Comparison of ENCODE assay signal across 15 mouse cellular contexts in genomic region chr12:69472912-69473311, GRCm38 (mm10).
DNase-seq lines count a peak whose midpoint lies in the region; ATAC-seq and TF ChIP-seq lines count a peak whose summit lies in the region.
"Had no signal": no experiment of that assay in that cellular context is flagged by ENCODE, and none has a peak within 500 bp of the region (broad histone marks: within the 10 kb centered on the region; RNA-seq: fewer than 3 reads in every experiment).

No protein-coding gene starts in this region.

- no peak for TF ChIP-seq POLR2A in brain, embryonic 14.5 days (IDR thresholded peaks at IDR 0.05; ENCODE audit: borderline replicate concordance, extremely low read depth, insufficient read depth, insufficient read length, poor library complexity, severe bottlenecking)

- TF ChIP-seq CTCF in brain, embryonic 14.5 days (IDR thresholded peaks at IDR 0.05; ENCODE audit: borderline replicate concordance, extremely low read depth, insufficient read depth, insufficient read length) = no peak

- no peak overlapping the region for H3K9ac ChIP-seq in midbrain, embryonic 11.5 days (ENCODE audit: low read length)
- H3K9ac ChIP-seq in midbrain, embryonic 15.5 days = no peak overlapping the region
- no peak overlapping the region for H3K9ac ChIP-seq in stomach, embryonic 15.5 days
- H3K9ac ChIP-seq: hindbrain, embryonic 14.5 days; kidney, embryonic 15.5 days; liver, postnatal 0 days; midbrain, embryonic 12.5 days had no signal

- ATAC-seq in midbrain, embryonic 11.5 days (ENCODE audit: low FRiP score) = no peak
- ATAC-seq in midbrain, embryonic 15.5 days (replicated peaks) = no peak
- ATAC-seq in stomach, embryonic 15.5 days (ENCODE audit: insufficient read depth, low FRiP score, low read depth) = no peak
- ATAC-seq: CD4-positive, CD25-positive, alpha-beta regulatory T cell, adult 4 months; liver, postnatal 0 days had no signal

- H3K4me3 ChIP-seq in midbrain, embryonic 11.5 days (ENCODE audit: low read depth, low read length) = no peak overlapping the region
- H3K4me3 ChIP-seq in midbrain, embryonic 15.5 days = no peak overlapping the region
- no peak overlapping the region for H3K4me3 ChIP-seq in stomach, embryonic 15.5 days (replicated peaks)
- H3K4me3 ChIP-seq: kidney, embryonic 15.5 days; midbrain, embryonic 12.5 days had no signal

- WGBS in midbrain, embryonic 11.5 days = 98% methylated on average over 9 of the region's 9 CpGs
- WGBS in midbrain, embryonic 15.5 days = 97% methylated on average over 9 of the region's 9 CpGs
- 88% methylated on average over 9 of the region's 9 CpGs for WGBS in stomach, embryonic 15.5 days

- no peak overlapping the region for H3K27ac ChIP-seq in midbrain, embryonic 11.5 days (ENCODE audit: low read depth, low read length)
- no peak overlapping the region for H3K27ac ChIP-seq in midbrain, embryonic 15.5 days
- peak overlapping the region; percentile 63; the same call in 1 of the 2 replicates for H3K27ac ChIP-seq in stomach, embryonic 15.5 days
- H3K27ac ChIP-seq: hindbrain, embryonic 14.5 days; midbrain, embryonic 12.5 days had no signal

- peak; percentile 52 for DNase-seq in heart, adult 8-10 months (ENCODE audit: low spot score)
- no peak for DNase-seq in heart, postnatal 36 days
- peak; percentile 21 for DNase-seq in midbrain, embryonic 11.5 days (ENCODE audit: low spot score, missing footprints)
- peak; percentile 68 for DNase-seq in brain, embryonic 14.5 days (ENCODE audit: low read depth)
- DNase-seq in thymus, postnatal 25 days = no peak
- DNase-seq: adrenal gland, adult 8-10 months; cerebellum, adult 11 months; layer of hippocampus, adult 9-11 months; liver, postnatal 0 days had no signal

- H3K4me2 ChIP-seq in midbrain, embryonic 11.5 days = no peak overlapping the region
- H3K4me2 ChIP-seq in midbrain, embryonic 15.5 days = no peak overlapping the region
- no peak overlapping the region for H3K4me2 ChIP-seq in stomach, embryonic 15.5 days
- H3K4me2 ChIP-seq: hindbrain, embryonic 14.5 days; kidney, embryonic 15.5 days; midbrain, embryonic 12.5 days had no signal

- H3K9me3 ChIP-seq in midbrain, embryonic 11.5 days (ENCODE audit: control insufficient read depth, low read length) = no peaks in the 10 kb centered on the region
- H3K9me3 ChIP-seq in midbrain, embryonic 15.5 days = no peaks in the 10 kb centered on the region
- H3K9me3 ChIP-seq in stomach, embryonic 15.5 days = no peaks in the 10 kb centered on the region
- H3K9me3 ChIP-seq: kidney, embryonic 15.5 days; midbrain, embryonic 12.5 days had no signal

- no peaks in the 10 kb centered on the region for H3K36me3 ChIP-seq in midbrain, embryonic 11.5 days (ENCODE audit: control insufficient read depth, insufficient read depth, low read length)
- H3K36me3 ChIP-seq in midbrain, embryonic 15.5 days (replicated peaks) = no peaks in the 10 kb centered on the region
- no peaks in the 10 kb centered on the region for H3K36me3 ChIP-seq in stomach, embryonic 15.5 days
- H3K36me3 ChIP-seq: kidney, embryonic 15.5 days; midbrain, embryonic 12.5 days had no signal

- intact Hi-C loops in heart, postnatal 36 days (cut with DNase I) = no loop called here

- peaks cover 11% of the 10 kb centered on the region for H3K4me1 ChIP-seq in midbrain, embryonic 11.5 days (ENCODE audit: control insufficient read depth, insufficient read depth, low read length)
- peaks cover 19% of the 10 kb centered on the region for H3K4me1 ChIP-seq in midbrain, embryonic 15.5 days
- peaks cover 27% of the 10 kb centered on the region for H3K4me1 ChIP-seq in stomach, embryonic 15.5 days

- no peaks in the 10 kb centered on the region; the same call in 1 of the 2 replicates for H3K27me3 ChIP-seq in midbrain, embryonic 11.5 days (ENCODE audit: control insufficient read depth, insufficient read depth, low read length)
- H3K27me3 ChIP-seq in midbrain, embryonic 15.5 days (replicated peaks) = no peaks in the 10 kb centered on the region
- no peaks in the 10 kb centered on the region for H3K27me3 ChIP-seq in stomach, embryonic 15.5 days (replicated peaks)
- H3K27me3 ChIP-seq: kidney, embryonic 15.5 days had no signal

Comparison
In these comparisons a context has a peak if more than half of its experiments do, and no peak if none do; other contexts are left out.
1. DNase-seq: peak in heart, adult 8-10 months (single experiment), midbrain, embryonic 11.5 days (single experiment) and brain, embryonic 14.5 days (single experiment); none in heart, postnatal 36 days (0 of 2) and thymus, postnatal 25 days (single experiment).